Mouse (Mus musculus) gastrocnemius, postnatal 36 days (tissue): ENCODE measurements at regions not wholly inside any gene's neighbourhood (a gene's known extent, or its start where the extent isn't known, plus 50 kb on each side); places are given as distances from the start of the nearest gene placed in this dataset.
"Not testable (repeated sequence)": the region's sequence is repeated elsewhere in the genome, so short reads cannot be mapped to it uniquely, and the experiment has no call there.

Experiments
- DNase-seq, 2 experiments: peaks; one replicate each; pipeline ENCODE4 v3.0.0; 2022
- intact Hi-C: fragments of 180-260 bp; cut with DNase I; formaldehyde crosslinking; loops from one replicate; pipeline ENCODE4 v1.15.1; 2025

DNA sequence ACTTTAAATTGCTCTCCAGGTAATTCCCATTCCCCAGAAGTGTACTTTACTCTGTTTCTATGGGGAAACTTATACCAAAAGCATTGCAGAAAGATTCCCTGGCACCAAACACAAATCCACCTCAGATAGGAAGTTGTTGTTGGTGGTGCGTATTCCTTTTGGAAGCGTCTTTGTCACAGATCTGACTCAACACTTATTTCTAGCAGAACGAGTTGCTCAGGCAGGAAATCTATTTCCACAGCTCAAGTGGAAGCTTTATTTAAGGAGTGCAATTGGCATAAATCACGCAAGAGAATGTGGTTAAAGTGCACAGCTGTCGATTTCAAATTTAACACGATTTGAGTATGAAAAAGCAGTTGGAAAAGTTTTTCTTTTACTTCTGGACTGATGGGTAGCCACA, 436.9 kb upstream of the Ghitm start:
- intact Hi-C loops, result no loop called here

DNA sequence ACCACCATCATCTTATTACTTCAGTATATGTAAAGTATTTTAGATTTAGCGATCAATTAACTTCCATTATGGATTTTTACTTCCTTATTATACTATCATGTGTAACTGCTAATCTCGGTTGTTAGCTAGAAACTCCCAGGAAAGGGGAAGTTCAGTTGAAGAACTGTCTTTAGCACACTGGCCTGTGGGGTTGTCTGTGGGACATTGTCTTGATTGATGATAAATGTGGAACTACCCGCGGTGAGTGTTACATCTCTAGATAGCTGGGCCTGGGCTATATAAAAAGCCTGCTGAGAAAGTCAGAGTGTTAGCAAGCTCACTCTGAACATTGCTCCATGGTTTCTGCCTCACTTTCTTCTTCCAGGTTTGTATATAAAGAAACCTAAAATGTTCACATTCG, 423.2 kb upstream of the Ghitm start:
- intact Hi-C loops, result no loop called here
- DNase-seq, result no peak

More for the DNA sequence above, 436.9 kb upstream of the Ghitm start:
- no peak for DNase-seq

- no peak for DNase-seq
- intact Hi-C loops, result no loop called here
Measured at GRCm38 (mm10) chr14:37523616-37524015, 388.5 kb upstream of the Ghitm start.

DNA sequence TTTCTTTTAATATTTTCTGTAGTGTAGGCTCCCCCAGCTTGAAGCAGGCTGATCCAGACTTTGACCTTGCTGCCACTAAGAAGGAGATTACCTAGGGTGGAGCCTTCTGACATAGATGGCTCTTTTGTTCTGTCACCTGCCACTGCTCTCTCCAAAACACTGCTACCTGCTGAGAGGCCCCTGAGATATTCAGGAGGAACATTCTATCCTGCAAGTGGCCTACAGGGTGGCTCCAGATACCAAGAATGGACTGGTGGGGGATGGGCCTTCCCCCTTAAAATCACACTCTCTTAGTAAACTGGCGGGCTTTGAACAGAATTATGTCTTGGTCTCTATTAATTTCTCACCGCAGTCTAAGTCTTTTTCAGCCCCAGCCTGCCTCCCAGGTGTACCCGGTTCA, 385.6 kb upstream of the Ghitm start:
- intact Hi-C loops, DNase-seq: not testable (repeated sequence)

DNA sequence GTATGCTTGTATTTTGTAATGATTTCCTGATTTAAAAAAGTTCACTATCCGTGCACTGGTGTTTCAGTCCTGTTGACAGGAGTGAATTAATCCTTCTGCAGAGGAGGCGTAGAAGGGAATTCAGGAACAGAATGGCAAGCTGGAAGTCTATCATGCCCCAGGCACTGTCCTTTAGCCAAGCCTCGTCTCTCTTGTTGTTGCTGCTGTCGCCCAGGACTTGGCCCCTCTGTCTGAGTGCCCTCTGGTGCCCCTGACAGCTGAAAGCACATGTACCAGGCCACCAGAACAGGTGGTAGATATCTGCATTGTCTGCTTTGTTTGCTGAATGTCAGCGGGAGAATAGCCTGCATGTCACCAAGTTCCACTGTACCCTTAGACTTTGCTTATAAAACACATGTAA, 370.2 kb upstream of the Ghitm start:
- intact Hi-C loops, result no loop called here
- no peak for DNase-seq

- DNase-seq, result no peak
- intact Hi-C loops, result no loop called here
Measured at GRCm38 (mm10) chr14:37490711-37491110, 355.6 kb upstream of the Ghitm start.

DNA sequence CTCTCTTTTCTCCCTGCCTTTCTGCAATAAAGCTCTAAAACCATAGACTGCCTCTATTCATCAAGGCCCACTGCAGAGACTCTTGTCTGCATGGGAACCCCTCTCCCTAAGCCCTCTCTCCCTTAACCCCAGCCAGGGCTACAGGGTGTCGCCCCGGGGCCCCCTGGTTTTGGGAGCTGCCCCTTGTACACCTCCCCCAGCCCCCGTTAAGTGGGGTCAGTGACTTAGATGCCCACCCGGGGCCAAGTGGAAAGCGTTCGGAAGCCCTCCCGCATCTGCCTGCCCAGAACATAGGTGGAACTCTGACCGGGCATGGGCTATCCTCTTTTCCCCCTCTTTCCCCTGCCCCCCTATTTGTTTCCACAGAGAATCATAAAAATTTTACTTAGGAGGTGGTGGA, 350.2 kb upstream of the Ghitm start:
- DNase-seq, result no peak
- intact Hi-C loops, result no loop called here

GRCm38 (mm10) chr14:37477599-37477998, 342.5 kb upstream of the Ghitm start:
- intact Hi-C loops, result no loop called here
- no peak for DNase-seq

DNA sequence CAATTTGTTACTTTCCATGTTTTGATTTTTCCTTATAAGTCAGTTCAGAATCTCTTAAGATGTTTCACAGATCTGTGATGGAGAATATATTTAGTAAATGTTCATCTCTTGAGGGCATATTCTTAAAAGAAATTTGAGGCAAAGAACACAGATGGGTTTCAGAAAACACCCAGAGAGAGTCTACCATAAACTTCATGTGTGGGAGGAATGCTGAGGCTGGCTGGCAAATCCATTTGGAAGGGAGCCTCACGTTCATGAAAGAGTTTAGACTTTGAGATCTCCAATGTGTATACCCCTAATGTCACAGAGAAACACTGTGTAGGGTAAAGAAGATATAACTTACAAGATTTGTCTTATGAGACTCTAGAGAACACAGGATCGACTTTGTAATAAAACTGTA, 333.6 kb upstream of the Ghitm start:
- intact Hi-C loops, result no loop called here
- DNase-seq, result no peak

- no peak for DNase-seq
- intact Hi-C loops, result no loop called here
Measured at GRCm38 (mm10) chr14:37440874-37441273, 305.8 kb upstream of the Ghitm start.

GRCm38 (mm10) chr14:37430656-37431055, 295.6 kb upstream of the Ghitm start:
- DNase-seq, result no peak
- intact Hi-C loops, result no loop called here

- DNase-seq, result no peak
- intact Hi-C loops, result no loop called here
Measured at GRCm38 (mm10) chr14:37425506-37425905, 290.4 kb upstream of the Ghitm start.

DNA sequence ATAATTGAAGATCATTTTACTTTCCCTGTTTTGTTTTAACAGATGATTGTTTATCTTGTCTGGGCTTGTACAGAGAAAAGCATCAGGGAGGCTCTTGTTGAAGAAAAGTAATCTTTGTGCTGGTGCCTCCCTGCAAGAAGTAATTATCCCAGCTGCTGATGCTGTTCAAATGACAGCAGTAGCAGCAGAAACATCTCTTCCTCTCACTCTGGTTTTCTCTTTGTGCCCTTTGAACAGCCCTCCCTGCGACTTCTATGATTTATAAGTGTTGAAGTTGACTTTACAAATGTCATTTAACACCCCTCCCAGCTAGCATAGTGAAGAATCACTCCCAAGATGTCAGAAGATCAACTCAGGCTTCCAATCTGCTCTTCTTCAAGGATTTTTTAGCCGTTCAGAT, 286.5 kb upstream of the Ghitm start:
- DNase-seq, result no peak
- intact Hi-C loops, result no loop called here

- DNase-seq, intact Hi-C loops: not testable (repeated sequence)
Measured at GRCm38 (mm10) chr14:37412583-37412982, 277.5 kb upstream of the Ghitm start.

DNA sequence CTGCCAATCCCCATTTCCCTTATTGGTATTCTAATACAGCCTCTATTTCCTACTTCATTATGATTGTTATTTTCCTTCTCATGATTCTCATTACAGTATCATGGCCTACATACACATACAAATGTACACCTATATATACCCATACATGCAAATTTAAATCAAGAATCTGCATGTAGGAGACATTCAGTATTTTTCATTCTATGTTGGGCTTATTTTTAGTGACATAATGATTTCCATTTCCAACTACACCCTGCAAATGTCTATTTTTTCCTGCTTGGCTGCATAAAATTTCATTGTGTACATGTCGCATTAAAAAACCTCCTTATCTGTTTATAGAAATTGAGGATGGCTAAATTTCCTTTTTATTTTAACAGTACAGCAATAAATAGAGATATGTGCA, 236.9 kb upstream of the Ghitm start:
- no peak for DNase-seq
- intact Hi-C loops, result no loop called here

DNA sequence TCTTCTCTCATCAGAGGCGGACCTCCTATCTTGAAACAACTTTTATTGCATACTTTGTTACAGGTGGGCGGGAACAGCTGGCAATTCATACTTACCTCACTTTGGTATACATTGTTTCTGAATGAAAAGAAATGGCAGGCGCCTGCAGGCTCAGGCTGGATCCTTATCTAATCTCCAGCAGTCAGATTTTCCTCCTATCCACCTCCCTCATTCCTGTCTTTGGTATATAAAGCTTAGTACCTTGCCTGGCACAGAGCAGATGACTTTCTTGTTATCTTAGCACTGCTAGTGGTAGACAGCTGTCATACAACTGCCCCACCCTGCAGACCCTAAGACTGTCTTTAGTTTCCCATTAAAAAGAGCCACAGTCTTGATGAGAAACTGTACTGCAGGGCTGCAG, 226.8 kb upstream of the Ghitm start:
- no peak for DNase-seq
- intact Hi-C loops, result no loop called here

DNA sequence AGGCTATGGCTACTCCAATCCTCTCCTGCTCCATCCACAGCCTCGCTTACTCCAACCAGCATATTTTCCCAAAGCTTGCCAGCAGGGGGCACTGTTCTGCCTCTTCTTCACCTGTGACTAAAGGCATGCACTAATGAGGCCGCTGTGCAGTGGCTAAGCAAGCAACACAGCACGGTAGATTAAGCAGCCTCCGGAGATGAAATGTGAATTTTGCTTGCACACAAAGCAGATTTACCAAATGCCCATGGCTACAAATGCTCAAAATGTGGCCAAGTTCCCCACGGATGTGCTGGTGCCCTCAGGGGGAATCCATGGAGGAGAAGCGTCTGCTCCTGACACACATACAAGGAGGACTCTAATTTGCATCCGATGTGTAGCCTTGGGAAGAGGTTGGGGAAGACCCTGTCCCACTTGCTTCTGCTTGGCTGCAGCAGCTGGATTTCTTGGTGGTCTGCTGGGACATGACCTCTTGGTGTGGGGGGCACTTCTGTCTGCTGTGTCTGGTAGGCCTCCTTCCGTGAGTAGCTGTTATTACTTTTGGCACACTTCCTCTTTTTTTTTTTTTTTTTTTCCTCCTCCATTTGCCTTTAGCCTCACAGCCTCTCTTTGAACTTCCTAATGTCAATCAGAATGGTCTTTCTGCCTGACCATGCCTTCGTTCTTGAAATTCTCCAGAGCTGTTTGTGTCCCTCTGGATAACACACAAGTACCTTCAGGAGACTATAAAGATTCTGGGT, 221.1 kb upstream of the Ghitm start:
- no peak for DNase-seq
- intact Hi-C loops, result no loop called here

DNA sequence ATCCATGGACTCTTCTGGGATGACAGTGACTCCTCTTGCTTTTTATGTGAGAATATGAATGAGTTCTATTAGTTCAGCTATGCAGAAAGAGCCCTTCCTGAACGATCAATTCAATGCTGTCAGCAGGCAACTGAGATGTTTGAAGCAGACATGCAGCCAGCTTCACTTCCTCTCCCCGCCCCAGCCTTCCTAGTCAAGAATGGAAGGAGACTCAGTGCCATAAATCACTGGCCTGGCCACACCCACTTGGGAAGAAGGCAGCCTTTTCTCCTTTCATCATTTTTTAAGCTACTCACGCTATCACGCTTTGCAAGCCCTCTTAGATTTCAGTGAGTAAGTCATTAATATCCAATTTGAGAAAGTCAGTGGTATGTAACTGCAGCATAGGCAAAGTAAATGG, 188.3 kb upstream of the Ghitm start:
- intact Hi-C loops, result no loop called here
- no peak for DNase-seq

DNA sequence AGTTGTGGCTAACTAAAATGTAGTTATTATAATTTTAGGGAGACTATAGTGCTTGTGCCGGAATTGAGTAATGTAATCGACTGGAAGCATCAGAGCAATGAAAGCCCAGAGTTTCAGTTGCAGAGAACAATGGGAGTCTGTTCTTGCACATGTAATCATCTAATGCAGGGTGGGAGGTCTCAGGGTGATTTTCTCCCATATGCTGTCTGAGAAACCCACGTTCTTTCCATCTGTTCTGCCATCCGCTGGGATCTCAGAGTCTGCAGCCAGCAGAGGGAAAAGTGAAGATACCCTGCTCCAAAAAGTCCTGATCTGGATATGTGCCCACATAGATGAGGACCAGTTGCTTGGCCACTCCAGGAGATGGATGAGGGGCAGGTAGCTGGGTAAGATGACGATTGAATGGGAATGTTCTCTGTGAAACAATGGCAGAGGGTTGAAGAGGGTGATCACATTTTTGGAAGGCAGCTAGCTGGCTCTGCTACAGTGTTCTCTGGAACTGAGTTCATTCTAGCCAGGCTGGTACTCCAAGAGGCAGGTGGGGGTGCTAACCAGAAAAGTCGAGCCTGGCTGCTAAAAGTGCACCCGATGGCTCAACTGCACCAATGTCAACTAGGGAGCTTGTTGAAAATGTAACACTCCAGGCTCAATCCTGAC, 180.3 kb upstream of the Ghitm start:
- intact Hi-C loops, result no loop called here

GRCm38 (mm10) chr14:37313906-37314305, 178.8 kb upstream of the Ghitm start:
- intact Hi-C loops, result no loop called here
- no peak for DNase-seq

More for the DNA sequence above, 180.3 kb upstream of the Ghitm start:
- no peak for DNase-seq

GRCm38 (mm10) chr14:37312887-37313286, 177.8 kb upstream of the Ghitm start:
- intact Hi-C loops, result no loop called here
- DNase-seq, result no peak

- DNase-seq, result no peak
- intact Hi-C loops, result no loop called here
Measured at GRCm38 (mm10) chr14:37306622-37307274, 171.7 kb upstream of the Ghitm start.
